Mouse (Mus musculus) cerebellum, postnatal 4 days (tissue): ENCODE data around the gene Gcnt3.

Source experiments
- DNase-seq, 2 experiments: peaks; one replicate each; pipeline ENCODE4 v3.0.0; 2022; ENCODE audit warnings: low spot score in 2 of 2, mixed read lengths in 1 of 2

Gene Gcnt3

GRCm38 (mm10) chr9:70037988-70038387, at the start of gene Gcnt3:
TSS of gene Gcnt3 (minus strand) at chr9:70038088.
- DNase-seq, result no peak

- DNase-seq, result no peak
These were observed 49.5 kb upstream of the Gcnt3 start for GRCm38 (mm10) chr9:70087379-70087778.

DNA sequence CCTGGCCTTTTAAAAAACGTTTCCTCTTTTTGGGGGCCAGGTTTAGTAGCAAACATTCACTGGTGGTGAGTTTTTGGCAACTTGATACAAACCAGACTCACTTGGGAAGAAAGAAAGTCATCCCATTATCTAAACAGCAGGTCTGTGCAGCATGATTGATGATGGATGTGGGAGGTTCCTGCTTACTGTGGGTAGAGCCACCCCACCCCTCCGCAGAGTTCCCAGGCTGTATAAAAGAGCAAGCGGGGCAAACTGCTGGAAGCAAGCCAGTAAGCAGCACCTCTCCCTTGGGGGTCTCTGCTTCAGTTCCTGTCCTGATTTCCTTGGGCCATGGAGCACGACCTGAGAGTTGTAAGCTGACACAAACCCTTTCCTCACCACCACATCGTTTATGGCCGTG, 48.2 kb upstream of the Gcnt3 start:
- DNase-seq, result no peak

- peak; percentile 47 to 65 for DNase-seq
These were observed 46.2 kb upstream of the Gcnt3 start for GRCm38 (mm10) chr9:70084107-70084506.

DNA sequence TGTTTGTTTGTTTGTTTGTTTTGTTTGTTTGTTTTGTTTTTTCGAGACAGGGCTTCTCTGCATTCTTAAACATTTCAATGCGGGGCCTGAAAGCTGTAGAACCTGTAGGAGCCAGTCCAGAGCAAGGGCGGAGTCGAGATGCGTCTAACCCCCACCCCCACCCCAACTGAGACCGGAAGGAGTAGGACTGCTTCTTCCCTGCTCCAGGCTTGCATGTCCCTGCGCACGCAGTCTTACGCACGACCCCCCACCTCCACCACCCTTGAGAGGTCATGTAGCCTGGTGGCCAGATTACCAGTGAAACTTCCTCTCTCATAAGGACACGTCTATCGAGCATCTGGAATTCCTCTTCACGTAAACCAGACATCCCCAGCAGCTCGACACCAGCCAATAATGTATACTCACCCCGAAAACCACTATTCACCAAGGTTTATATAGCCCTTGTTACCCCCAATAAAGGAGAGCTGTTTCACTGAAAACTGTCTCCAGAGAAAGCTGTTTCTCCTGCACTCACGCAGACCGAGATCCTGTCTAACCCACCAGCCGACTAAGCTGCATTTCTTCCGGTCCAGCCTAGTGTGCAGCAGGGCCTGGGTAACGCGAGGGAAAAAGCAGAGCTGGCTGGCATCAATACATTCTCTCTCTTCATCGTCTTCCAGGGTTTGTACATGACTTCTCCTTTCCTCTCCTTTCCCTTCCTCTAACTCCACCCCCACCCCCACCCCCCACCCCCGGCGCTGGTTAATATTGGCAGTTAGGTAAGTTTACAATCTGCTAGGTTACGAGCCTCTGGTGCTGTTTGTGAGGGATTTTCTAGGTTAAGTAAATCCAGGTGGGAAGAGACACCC, 44.7 kb upstream of the Gcnt3 start:
- no peak for DNase-seq

- DNase-seq, result no peak
These were observed 43.9 kb upstream of the Gcnt3 start for GRCm38 (mm10) chr9:70081767-70082166.

- DNase-seq, result no peak
These were observed 43.1 kb upstream of the Gcnt3 start for GRCm38 (mm10) chr9:70080976-70081375.

- DNase-seq, result no peak
These were observed 42.3 kb upstream of the Gcnt3 start for GRCm38 (mm10) chr9:70080027-70080800.

DNA sequence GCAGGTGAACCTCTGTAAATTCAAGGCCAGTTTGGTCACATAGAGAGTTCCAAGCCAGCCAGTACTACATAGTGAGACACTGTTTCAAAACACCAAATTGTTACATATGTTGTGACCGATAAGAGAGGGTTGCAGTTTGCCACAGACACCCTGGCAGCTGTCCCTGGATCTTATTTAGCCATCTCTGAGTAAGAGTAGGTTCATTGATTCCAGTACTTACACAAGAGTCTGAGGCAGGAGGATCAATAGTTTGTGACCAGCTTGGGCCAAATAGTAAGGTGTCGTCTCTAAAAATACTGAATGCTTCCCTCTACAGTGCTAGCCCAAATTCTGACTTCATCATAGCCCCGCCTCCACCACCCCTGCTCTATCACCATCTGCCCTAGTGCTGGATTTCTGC, 40.1 kb upstream of the Gcnt3 start:
- no peak for DNase-seq

GRCm38 (mm10) chr9:70077170-70077569, 39.3 kb upstream of the Gcnt3 start:
- no peak for DNase-seq

DNA sequence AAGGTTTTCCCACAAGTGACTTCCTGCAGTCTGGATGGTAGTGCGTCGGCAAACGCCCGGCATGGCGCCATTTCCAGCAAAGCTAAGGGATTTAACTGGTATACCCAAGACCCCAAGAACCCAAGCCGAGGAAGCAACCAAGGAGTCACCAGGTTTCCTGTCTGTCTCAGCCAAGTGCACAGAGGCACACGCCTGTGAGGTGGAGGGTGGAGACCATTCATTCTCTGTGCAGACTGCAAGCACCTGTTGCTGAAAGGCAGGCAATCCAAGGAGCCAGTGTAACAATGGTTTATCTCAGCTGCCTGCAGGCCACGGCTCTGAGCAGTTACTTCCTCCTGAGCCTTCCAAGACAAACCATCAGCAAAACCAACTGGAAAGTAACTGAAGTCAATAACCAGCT, 34.5 kb upstream of the Gcnt3 start:
- no peak for DNase-seq

- DNase-seq, result no peak
These were observed 32.1 kb upstream of the Gcnt3 start for GRCm38 (mm10) chr9:70069961-70070435.

DNA sequence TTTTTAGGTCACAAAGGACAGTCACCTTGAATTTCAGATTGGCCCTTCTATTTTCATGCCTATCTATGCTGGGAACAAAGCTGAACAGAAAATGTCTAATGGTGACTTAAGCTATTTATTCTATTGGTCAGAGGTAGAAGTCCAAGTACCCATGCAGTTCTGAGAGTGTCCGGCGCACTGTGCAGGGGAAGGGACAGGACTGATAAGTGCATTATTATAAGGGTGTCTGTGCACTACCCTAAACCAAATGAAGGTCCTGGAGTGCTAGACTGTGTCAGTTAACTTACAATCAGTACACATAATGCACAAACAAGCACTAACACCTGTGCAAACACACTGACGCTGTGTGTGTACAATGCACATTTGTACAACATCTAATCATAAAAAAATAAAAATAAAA, 29.6 kb upstream of the Gcnt3 start:
- no peak for DNase-seq

DNA sequence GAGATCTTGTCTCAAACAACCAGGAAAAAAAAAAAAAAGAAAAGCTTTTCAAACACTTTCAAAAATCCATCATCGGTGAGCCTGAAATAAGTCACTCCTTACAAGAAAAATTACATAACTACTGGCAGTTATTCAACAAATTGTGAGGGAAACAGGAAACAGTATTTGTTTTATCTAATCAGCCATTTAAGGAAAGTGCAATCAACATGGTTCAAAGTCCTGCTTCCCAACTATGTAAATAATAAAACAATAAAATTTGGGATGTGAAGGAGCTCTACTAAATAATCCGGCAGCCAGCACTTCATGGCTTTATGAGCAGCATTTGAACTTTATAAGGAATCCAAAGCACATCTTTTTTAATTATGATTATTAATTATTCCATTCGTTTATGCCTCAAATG, 24.1 kb upstream of the Gcnt3 start:
- no peak for DNase-seq

DNA sequence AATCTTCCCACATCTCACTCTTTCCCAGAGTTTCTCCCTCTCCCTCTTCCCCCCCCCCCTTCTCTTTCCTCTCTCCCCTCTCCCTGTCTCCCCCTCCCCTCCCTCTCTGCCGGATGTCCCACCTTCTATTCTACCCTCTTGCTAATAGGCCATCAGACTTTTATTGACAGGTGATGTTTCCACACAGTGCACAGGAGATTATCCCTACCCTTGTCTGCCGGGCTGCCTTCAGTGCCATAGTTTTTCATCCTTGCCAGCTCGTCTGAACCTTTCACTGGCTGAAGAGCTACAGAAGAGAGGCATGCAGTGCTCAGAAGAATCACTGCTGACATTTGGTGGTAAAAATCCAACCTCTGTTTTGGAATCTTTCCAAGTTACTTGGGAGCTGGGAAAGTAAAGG, 15.5 kb upstream of the Gcnt3 start:
- no peak for DNase-seq

DNA sequence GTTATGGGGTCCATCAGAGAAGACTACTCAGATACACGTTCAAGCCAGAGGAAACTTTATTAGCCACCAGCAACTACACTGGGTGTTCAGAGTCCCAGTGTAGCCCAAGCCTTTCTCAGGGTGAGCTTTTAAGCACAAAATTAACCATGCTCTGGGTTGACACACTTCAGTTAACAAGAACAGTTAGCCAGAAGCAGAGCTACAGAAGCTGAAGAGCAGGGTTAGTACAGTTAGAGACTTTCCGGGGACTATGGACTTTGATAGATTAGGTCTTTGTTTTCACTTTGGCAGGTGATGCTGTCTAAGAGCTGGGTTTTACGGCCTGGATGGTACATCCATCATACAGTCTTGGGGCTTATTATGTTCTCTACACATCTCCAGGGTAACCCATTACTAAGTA, 14.8 kb upstream of the Gcnt3 start:
- no peak for DNase-seq

DNA sequence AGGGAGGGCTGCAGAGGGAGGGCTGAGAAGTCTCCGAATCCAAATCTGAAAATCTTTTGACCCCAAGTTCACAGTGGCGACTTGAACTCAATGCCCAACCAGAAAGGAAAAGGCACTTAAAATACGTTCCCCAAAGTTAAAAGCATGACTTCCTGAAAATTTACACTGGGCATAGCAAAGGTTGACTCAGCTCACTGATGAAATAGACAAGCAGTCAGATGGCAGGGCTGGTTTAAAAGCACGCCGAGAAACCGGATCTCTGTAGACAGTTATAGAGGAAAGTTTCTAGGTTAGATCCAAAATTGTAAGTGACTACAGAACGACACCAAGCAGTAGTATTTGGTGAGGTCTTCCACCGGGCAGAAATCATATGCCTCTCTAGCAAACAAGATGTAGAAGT, 12.0 kb upstream of the Gcnt3 start:
- no peak for DNase-seq

DNA sequence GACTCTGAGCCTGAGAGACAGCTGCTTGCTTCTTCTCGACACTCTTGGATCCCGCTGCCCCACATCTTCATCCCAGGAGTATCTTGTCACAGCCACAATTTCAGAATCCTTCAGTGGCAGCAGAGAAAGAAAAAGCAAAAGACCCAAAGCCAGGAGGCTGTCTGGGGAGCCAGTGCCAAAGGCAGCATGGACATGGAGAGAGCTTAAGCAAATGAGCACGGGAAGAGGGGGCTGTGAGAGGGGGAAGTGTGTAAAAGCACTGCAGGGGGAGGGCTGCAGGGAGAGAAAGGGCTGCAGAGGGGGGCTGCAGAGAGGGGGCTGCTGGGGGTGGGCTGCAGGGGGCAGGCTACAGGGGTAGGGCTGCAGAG, 11.5 kb upstream of the Gcnt3 start:
- no peak for DNase-seq

GRCm38 (mm10) chr9:70048751-70049415, 11.0 kb upstream of the Gcnt3 start:
- no peak for DNase-seq

- DNase-seq, result no peak
These were observed 10.4 kb upstream of the Gcnt3 start for GRCm38 (mm10) chr9:70048280-70048679.

DNA sequence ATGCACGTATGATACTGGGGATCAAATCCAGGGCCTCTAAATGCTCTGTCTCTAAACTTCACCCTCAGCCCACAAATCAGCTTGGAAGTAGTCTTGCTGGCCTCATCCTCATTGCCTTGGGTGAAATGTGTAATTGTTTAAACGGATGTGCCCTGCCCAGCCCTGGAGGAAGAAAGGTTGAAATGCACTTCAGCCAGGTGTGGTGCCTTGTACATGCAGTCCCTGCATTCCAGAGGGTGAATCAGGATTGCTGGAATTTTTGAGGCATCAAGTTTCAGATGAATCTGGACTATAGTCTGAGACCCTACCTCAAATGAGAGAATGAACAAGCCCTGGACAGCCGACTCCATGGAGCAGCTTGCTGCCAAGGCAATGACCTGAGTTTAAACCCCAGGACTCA, 10.0 kb upstream of the Gcnt3 start:
- DNase-seq, result no peak

DNA sequence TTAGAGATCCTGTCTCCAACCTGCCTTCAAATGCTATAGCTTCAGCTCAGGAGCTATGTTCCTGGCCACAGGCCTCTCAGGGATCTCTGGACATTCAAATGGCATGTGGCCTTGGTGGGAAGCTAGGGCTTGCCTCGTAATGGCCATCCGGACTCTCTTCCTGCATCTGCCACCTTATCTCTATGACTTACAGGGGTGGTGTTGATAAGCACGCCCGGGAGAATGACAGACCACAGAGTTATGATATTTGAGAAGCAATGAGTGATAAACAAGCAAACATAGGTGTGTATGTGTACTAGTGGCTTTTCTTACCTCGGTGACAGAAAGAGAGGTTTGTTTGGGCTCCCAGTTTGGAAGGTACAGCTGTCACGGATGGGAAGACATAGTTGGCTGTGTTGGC, 8.4 kb upstream of the Gcnt3 start:
- no peak for DNase-seq

DNA sequence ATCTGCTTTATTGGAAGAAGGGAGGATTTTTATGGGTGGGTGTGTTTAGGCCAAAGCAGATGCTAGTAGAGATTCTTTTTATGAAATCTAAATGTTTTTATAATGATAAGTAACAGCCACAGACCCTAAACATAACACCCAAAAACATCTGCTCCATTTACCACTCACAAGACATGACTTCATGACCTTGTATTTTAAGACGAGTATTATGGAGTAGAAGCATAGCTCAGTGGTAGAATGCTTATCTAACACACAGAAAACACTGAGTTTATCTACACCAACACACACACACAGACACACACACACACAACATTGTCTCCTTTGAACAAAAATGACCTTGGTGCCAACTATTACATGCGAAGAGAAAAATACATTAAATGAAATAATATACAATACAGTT, 7.0 kb upstream of the Gcnt3 start:
- no peak for DNase-seq
